Mouse (Mus musculus): ENCODE measurements around the gene Tgm1.

The Tgm1 gene

DNA sequence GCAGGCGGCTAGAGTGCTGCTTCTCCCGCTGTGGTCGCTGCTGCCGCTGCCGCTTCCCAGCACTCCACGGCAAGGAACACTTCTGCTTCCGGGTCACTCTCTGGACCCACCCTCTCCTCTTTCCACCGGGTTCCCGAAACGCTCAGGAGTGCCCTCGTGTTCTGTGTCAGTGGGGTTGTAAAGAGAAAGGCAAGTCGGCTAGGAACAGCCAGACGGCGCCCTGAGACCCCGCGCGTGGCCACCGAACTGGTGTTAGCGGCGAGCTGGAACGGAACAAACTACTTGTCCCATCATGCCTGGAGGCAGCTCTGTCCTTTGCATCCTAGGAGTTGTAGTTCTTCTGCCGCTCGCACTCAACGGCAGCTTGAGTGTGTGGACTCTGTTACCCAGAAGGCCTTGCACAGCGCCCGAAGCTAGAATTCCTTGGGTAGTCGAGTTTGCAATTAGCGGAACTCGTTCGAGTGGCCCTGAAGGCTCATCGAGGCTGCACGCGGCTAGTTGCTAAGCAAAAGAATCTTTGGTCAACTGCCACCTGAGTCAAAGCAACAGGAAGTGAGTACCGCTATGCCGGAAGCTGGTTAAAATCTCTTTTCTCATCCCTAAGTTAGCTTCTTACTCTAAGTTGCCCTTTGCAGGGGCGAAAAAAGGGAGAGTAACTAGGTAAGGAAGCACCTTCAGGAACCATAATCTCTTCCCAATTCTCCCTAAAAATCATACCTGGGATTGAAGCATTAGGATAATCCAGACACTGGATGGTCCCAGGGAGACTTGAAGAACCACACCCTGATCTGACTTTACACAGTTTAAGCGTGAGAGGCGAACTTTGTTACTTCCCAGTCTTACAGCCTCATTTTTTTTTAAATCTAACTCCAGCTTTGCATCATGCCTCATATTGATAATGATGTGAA lies 41.6 kb downstream of the Tgm1 start, which contains the start of the genes Gmpr2 and Nedd8:
Gmpr2 (plus strand) TSS at position 109 of the 908 bp plus-strand sequence.
Nedd8 (minus strand) TSS at position 292 of the 908 bp plus-strand sequence.
- DNase-seq: peak; percentile 86 to 88

DNA sequence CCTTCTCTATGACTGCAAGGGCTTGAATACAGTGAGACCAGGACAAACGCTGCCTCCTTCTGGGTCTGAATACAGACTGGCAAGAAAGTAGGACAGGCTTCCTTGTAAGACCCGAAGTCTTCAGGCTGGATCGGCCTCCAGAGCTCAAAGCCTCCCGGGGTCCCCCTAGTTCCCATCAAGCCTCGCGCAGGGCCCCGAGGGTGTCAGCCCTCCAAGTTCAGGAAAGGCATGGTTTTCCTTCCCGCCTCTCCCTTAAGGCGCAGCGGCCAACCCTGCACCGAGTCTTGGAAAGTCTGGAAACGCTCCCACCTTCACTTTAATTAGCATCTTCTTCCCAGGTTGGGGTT lies 42.3 kb downstream of the Tgm1 start:
- no peak for DNase-seq

DNA sequence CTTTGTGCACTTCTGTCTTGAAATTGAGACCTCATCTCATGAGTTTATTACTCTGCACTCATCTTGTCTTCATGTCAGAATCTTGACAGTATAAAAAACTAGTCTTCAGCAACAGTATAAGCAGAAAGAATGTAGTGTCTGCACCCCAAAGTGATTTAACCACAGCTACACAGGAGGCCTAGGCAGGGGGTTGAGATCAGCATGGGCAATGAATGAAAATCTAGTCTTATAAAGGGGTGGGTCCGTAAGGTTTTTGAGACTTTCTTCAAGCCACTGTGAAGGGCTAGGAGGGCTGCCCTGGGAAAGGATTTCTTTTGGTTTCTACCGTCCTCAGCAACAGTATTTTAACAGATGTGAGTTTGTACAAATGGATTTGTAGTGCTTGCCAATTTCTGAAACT lies 53.1 kb downstream of the Tgm1 start:
- DNase-seq: no peak

DNA sequence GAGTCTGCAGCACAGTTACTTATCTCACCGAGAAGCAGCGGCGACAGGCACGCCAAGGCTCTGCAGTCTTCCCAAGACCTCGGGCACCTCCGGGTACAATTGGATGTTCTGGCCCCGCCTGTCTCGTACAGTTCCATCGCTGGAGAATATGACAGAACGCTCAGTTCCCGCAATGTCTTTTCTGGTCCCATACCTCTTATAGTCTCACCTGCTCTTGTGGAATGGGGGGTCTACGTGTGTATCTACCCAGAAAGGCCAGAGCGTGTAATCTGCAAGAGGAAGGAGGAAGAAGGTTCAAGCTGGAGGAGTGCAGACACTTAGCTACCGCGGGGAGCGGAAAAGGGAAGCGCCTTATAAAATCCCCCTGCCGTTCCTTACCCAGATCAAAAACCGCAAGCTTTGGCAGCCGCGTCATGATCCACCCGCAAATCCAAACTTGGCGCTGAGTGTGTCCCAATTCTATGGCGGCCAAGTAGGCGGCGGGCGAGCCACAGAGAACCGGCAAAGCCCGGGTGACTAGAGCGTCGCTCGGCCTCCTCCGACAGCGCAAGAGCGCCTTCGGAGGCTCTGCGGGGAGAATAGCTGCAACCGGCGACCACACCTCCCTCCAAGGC lies 53.7 kb downstream of the Tgm1 start, which contains the start of gene Mdp1:
Mdp1 (minus strand) TSS at position 549 of the 614 bp plus-strand sequence.
- peak; percentile 87 for DNase-seq

DNA sequence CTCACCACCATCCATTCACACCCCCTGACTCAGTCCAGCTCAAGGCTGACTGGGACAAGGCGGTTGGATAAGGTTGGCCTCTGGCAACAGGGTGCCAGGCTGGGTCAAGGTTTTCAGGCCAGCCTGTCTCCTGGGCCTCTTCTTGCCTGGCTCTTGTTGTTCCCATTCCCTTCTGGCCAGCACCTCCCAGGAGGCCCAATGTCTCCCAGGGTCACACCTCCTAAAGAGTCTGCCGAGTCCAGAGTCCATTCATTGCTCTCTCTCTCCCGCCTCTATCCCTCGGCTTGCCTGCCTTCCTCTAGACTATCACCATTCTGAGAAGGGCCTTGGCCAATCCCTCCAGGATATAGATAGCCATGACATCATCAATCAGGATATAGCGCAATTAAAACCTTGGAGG lies 55.7 kb downstream of the Tgm1 start:
- no peak for DNase-seq

GRCm38 (mm10) chr14:55656935-55657334 lies 56.8 kb downstream of the Tgm1 start:
- no peak for DNase-seq

DNA sequence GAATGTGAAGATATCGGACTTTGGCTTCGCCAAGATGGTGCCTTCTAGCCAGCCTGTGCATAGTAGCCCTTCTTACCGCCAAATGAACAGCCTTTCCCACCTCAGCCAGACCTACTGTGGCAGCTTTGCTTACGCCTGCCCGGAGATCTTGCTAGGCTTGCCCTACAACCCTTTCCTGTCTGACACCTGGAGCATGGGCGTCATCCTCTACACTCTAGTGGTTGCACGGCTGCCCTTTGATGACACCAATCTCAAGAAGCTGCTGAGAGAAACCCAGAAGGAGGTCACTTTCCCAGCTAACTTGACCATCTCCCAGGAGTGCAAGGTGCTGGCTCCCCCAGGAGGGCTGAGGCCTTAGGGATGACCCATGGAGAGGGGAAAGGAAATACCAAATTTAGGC lies 62.2 kb downstream of the Tgm1 start:
- no peak for DNase-seq
